Mouse (Mus musculus) midbrain, embryonic 15.5 days (tissue): ENCODE results near the gene Pon3. TPM values are rescaled to one million over a fixed set of nuclear protein-coding genes. Genes with fewer than 3 reads are reported as not detected.

ENCODE experiments used
- ATAC-seq: fragments of 200-750 bp; cut with Nextera tagmentation; replicated peaks from 2 replicates; pipeline ENCODE4 v1.8.0; 2017; ENCODE audit warnings: moderate TSS enrichment
- H3K27ac ChIP-seq: fragments of 300-500 bp; sonication (generic); 2 replicates; pipeline ENCODE4 v1.5.1; 2015; ENCODE audit warnings: mild to moderate bottlenecking, inconsistent platforms
- H3K27me3 ChIP-seq: fragments of 300-500 bp; sonication (generic); replicated peaks from 2 replicates; pipeline ENCODE4 v1.6.1; 2015; ENCODE audit warnings: inconsistent platforms
- H3K36me3 ChIP-seq: fragments of 300-500 bp; sonication (generic); replicated peaks from 2 replicates; pipeline ENCODE4 v1.6.1; 2015; ENCODE audit warnings: inconsistent platforms
- H3K4me1 ChIP-seq: fragments of 300-500 bp; sonication (generic); 2 replicates; pipeline ENCODE4 v1.6.1; 2015; ENCODE audit warnings: inconsistent platforms
- H3K4me2 ChIP-seq: fragments of 300-500 bp; sonication (generic); 2 replicates; pipeline ENCODE4 v1.6.1; 2015; ENCODE audit warnings: inconsistent platforms, mild to moderate bottlenecking, moderate library complexity
- H3K4me3 ChIP-seq: fragments of 300-500 bp; sonication (generic); 2 replicates; pipeline ENCODE4 v1.5.1; 2015; ENCODE audit warnings: mild to moderate bottlenecking, inconsistent platforms
- H3K9ac ChIP-seq: fragments of 300-500 bp; sonication (generic); 2 replicates; pipeline ENCODE4 v1.6.1; 2015; ENCODE audit warnings: mild to moderate bottlenecking, inconsistent platforms
- H3K9me3 ChIP-seq: fragments of 300-500 bp; sonication (generic); 2 replicates; pipeline ENCODE4 v1.6.1; 2016; ENCODE audit warnings: inconsistent platforms
- WGBS: fragments of 180-500 bp; shearing (Covaris S2); methylation state at CpG from one replicate; pipeline ENCODE4 v1.1.7; 2015; ENCODE audit warnings: mixed read lengths; 5-methylcytosine and 5-hydroxymethylcytosine counted together
- polyA plus RNA-seq: library from polyadenylated mRNA; unstranded; fragments of >200 nt; fragmentation: Nextera tagmentation; extraction: Ambion mirVana; gene quantifications from 2 replicates; pipeline ENCODE4 v1.2.1, GENCODE M21; 2015

Gene Pon3
- polyA plus RNA-seq = 4.6 TPM in 2 replicates

- H3K4me3 ChIP-seq = peak within 1 kb of the TSS; percentile 18; the same call in 1 of the 2 replicates
- peak within 1 kb of the TSS; percentile 44 for H3K4me2 ChIP-seq
- H3K9ac ChIP-seq = no peak within 1 kb of the TSS
- peaks cover 5% of the 10 kb centered on the region; the same call in 1 of the 2 replicates for H3K4me1 ChIP-seq
- H3K27me3 ChIP-seq = no peaks in the 10 kb centered on the region
- H3K27ac ChIP-seq = no peak within 1 kb of the TSS
- no peaks in the 10 kb centered on the region for H3K36me3 ChIP-seq
- ATAC-seq = 0 out of 2 replicates have a peak, but pooled peaks have one; percentile 37
- no peaks in the 10 kb centered on the region for H3K9me3 ChIP-seq
- 13% methylated on average over 16 of the region's 16 CpGs for WGBS
Measured at GRCm38 (mm10) chr6:5255722-5256451, at the start of gene Pon3. Gene Pon3 (minus strand): TSS chr6:5256286.

DNA sequence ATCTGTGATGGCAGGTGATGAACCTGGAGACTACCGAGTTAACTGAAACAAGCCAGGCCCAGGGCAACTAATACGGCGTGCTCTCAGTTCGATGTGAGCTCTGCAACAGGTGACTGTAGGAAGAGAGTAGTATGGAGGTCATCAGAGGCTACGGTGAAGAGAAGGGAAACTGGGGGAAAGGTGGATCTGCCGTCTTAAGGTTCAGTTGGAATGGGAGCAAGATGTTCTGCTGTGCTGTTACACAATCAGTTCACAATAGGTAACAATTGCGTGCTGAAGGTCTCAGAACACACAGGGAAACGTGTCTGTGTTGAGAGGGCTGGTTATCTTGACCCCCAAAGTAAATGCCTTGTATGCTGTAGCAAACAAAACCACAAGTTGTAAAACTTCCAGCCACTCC lies 48.9 kb upstream of the Pon3 start:
- Histone ChIP-seq H3K27me3 (no peaks in the 10 kb centered on the region), H3K4me2 (no peak overlapping the region), H3K9ac (no peak overlapping the region), H3K4me1 (no peaks in the 10 kb centered on the region), H3K9me3 (no peaks in the 10 kb centered on the region), H3K4me3 (no peak overlapping the region), H3K36me3 (no peaks in the 10 kb centered on the region), H3K27ac (no peak overlapping the region)
- WGBS = 85% methylated on average over 8 of the region's 8 CpGs
- no peak for ATAC-seq

- H3K27me3 ChIP-seq = 0 out of 2 replicates have a peak, but pooled peaks cover 5% of the 10 kb centered on the region
- ATAC-seq = no peak
- no peaks in the 10 kb centered on the region for H3K36me3 ChIP-seq
- 91% methylated on average over 8 of the region's 8 CpGs for WGBS
- H3K9me3 ChIP-seq = no peaks in the 10 kb centered on the region
- H3K27ac ChIP-seq = no peak overlapping the region
- H3K9ac ChIP-seq = no peak overlapping the region
- no peak overlapping the region for H3K4me3 ChIP-seq
- H3K4me1 ChIP-seq = peaks cover 11% of the 10 kb centered on the region; the same call in 1 of the 2 replicates
- no peak overlapping the region for H3K4me2 ChIP-seq
Measured at GRCm38 (mm10) chr6:5300629-5301028, 44.5 kb upstream of the Pon3 start.

DNA sequence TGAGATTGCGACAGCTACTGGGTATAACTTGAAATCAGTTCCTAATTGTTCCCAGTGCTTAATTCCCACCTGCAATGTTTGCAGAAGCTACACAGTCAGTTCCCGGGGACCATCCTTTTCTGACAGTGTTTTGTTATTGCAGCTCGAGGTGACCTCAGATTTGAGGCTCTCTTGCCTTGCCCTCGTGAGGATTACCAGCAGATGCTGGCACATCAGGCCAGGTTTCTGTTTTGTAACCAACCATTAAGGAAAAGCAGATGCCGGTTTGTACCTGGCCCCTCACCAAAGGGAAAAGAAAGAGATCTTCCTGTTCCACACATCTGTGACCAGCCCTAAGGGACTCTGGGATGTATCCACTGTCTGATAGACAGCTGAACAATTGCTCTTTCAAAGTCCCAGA lies 43.5 kb upstream of the Pon3 start:
- Histone ChIP-seq H3K36me3 (no peaks in the 10 kb centered on the region), H3K27ac (no peak overlapping the region), H3K27me3 (0 out of 2 replicates have a peak, but pooled peaks cover 5% of the 10 kb centered on the region), H3K4me3 (no peak overlapping the region), H3K9me3 (no peaks in the 10 kb centered on the region), H3K4me1 (peaks cover 11% of the 10 kb centered on the region; the same call in 1 of the 2 replicates), H3K4me2 (no peak overlapping the region), H3K9ac (no peak overlapping the region)
- no peak for ATAC-seq
- 66% methylated on average over 5 of the region's 5 CpGs for WGBS

DNA sequence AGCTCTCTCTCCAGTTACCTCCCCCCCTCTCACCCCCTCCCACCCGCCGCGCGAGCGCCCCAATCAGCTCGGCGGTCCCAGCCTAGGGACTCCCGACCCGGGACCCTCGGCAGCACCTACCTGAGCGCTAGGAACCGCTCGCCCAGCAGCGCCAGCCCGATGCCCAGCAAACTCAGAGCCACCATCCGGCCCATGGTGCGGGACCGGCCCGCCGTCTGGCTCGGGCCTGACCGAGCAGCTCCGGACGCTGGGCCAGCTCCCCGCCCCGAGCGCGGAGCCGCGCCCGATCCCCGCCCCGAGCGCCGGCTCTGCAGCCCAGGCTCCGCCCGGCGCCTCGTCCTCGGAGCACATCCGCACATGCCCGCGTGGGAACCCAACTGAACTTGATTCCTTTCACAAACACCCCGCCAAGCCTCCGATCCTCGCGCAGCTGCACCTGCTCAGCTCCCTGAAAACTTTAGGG lies 42.0 kb upstream of the Pon3 start, which contains the start of gene Pon2:
Gene Pon2 (minus strand): TSS at position 364 of the 463 bp plus-strand sequence.
- peak; percentile 95 for ATAC-seq
- WGBS = under 1% methylated on average over 46 of the region's 47 CpGs

GRCm38 (mm10) chr6:5297321-5298091 lies 41.4 kb upstream of the Pon3 start:
- Histone ChIP-seq H3K9me3 (no peaks in the 10 kb centered on the region), H3K4me2 (peak overlapping the region; percentile 97), H3K36me3 (no peaks in the 10 kb centered on the region), H3K27me3 (0 out of 2 replicates have a peak, but pooled peaks cover 5% of the 10 kb centered on the region), H3K4me1 (peaks cover 11% of the 10 kb centered on the region; the same call in 1 of the 2 replicates), H3K9ac (peak overlapping the region; percentile 43; the same call in 1 of the 2 replicates), H3K4me3 (peak overlapping the region; percentile 56), H3K27ac (peak overlapping the region; percentile 67; the same call in 1 of the 2 replicates)
- WGBS = 5% methylated on average over 25 of the region's 25 CpGs
- peak; percentile 61 for ATAC-seq

More for the DNA sequence above, 42.0 kb upstream of the Pon3 start, which contains the start of gene Pon2:
- peak within 1 kb of the TSS; percentile 97 for H3K4me2 ChIP-seq
- peak within 1 kb of the TSS; percentile 67 for H3K27ac ChIP-seq
- peak within 1 kb of the TSS; percentile 43 for H3K9ac ChIP-seq
- peaks cover 11% of the 10 kb centered on the region; the same call in 1 of the 2 replicates for H3K4me1 ChIP-seq
- H3K36me3 ChIP-seq = no peaks in the 10 kb centered on the region
- H3K4me3 ChIP-seq = peak within 1 kb of the TSS; percentile 56
- H3K27me3 ChIP-seq = 0 out of 2 replicates have a peak, but pooled peaks cover 5% of the 10 kb centered on the region
- H3K9me3 ChIP-seq = no peaks in the 10 kb centered on the region

- Histone ChIP-seq H3K36me3 (no peaks in the 10 kb centered on the region), H3K4me1 (peaks cover 11% of the 10 kb centered on the region; the same call in 1 of the 2 replicates), H3K9me3 (no peaks in the 10 kb centered on the region), H3K4me2 (no peak overlapping the region), H3K27me3 (0 out of 2 replicates have a peak, but pooled peaks cover 5% of the 10 kb centered on the region), H3K9ac (no peak overlapping the region), H3K27ac (no peak overlapping the region), H3K4me3 (no peak overlapping the region)
- no peak for ATAC-seq
- WGBS = 95% methylated on average over 7 of the region's 7 CpGs
Measured at GRCm38 (mm10) chr6:5296067-5296466, 40.0 kb upstream of the Pon3 start.

GRCm38 (mm10) chr6:5294659-5295449 lies 38.8 kb upstream of the Pon3 start:
- Histone ChIP-seq H3K4me3 (no peak overlapping the region), H3K27ac (no peak overlapping the region), H3K4me2 (no peak overlapping the region), H3K27me3 (0 out of 2 replicates have a peak, but pooled peaks cover 5% of the 10 kb centered on the region), H3K4me1 (peaks cover 11% of the 10 kb centered on the region; the same call in 1 of the 2 replicates), H3K9ac (no peak overlapping the region), H3K9me3 (no peaks in the 10 kb centered on the region), H3K36me3 (no peaks in the 10 kb centered on the region)
- no peak for ATAC-seq
- WGBS = 97% methylated on average over 16 of the region's 16 CpGs

GRCm38 (mm10) chr6:5292841-5293240 lies 36.8 kb upstream of the Pon3 start:
- H3K4me2 ChIP-seq = no peak overlapping the region
- H3K27me3 ChIP-seq = 0 out of 2 replicates have a peak, but pooled peaks cover 5% of the 10 kb centered on the region
- no peaks in the 10 kb centered on the region for H3K9me3 ChIP-seq
- WGBS = 89% methylated on average over 5 of the region's 5 CpGs
- H3K36me3 ChIP-seq = no peaks in the 10 kb centered on the region
- no peak overlapping the region for H3K27ac ChIP-seq
- ATAC-seq = no peak
- H3K4me1 ChIP-seq = peaks cover 6% of the 10 kb centered on the region; the same call in 1 of the 2 replicates
- no peak overlapping the region for H3K4me3 ChIP-seq
- H3K9ac ChIP-seq = no peak overlapping the region

GRCm38 (mm10) chr6:5291450-5291849 lies 35.4 kb upstream of the Pon3 start:
- WGBS = 82% methylated on average over 4 of the region's 4 CpGs
- H3K9ac ChIP-seq = no peak overlapping the region
- H3K27ac ChIP-seq = no peak overlapping the region
- H3K27me3 ChIP-seq = no peaks in the 10 kb centered on the region
- no peaks in the 10 kb centered on the region for H3K36me3 ChIP-seq
- no peak overlapping the region for H3K4me3 ChIP-seq
- no peak overlapping the region for H3K4me2 ChIP-seq
- no peaks in the 10 kb centered on the region for H3K4me1 ChIP-seq
- no peak for ATAC-seq
- no peaks in the 10 kb centered on the region for H3K9me3 ChIP-seq

DNA sequence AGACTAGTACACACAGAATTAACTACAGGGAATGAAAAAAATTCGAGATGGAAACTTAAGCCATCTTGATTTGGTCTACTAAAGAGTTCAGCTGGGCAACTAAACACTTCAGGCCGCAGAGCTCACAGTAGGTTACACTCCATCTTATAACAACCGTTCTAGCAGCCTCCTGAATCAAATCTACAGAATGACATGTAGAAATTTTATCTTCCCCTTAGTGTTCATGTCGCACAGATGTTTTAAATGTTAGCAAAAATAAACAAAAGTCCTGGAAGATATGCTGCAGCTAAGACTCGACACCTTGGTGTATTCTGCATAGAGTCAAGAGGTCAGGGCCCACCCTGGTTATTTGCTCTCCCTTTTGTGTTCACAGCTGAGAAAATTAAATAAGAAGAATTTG lies 31.8 kb upstream of the Pon3 start:
- no peaks in the 10 kb centered on the region for H3K36me3 ChIP-seq
- WGBS = 71% methylated on average over 5 of the region's 5 CpGs
- H3K4me3 ChIP-seq = no peak overlapping the region
- no peaks in the 10 kb centered on the region for H3K9me3 ChIP-seq
- no peaks in the 10 kb centered on the region for H3K4me1 ChIP-seq
- no peak overlapping the region for H3K27ac ChIP-seq
- no peaks in the 10 kb centered on the region for H3K27me3 ChIP-seq
- no peak overlapping the region for H3K4me2 ChIP-seq
- no peak for ATAC-seq
- no peak overlapping the region for H3K9ac ChIP-seq
